Mouse (Mus musculus) stomach, embryonic 14.5 days (tissue): ENCODE data around the gene Tdp1. TPM values are rescaled to one million over a fixed set of nuclear protein-coding genes. Genes with fewer than 3 reads are reported as not detected.
"Not testable (repeated sequence)": the region's sequence is repeated elsewhere in the genome, so short reads cannot be mapped to it uniquely, and the experiment has no call there.

ENCODE experiments used
- ATAC-seq: fragments of 200-750 bp; cut with Nextera tagmentation; 2 replicates; pipeline ENCODE4 v1.8.0; 2017; ENCODE audit warnings: low read depth, moderate TSS enrichment; ENCODE audit not compliant: insufficient number of reproducible peaks, insufficient read depth, low FRiP score
- H3K27ac ChIP-seq: fragments of 300-500 bp; sonication (generic); 2 replicates; pipeline ENCODE4 v1.5.1; 2014; ENCODE audit warnings: mild to moderate bottlenecking, low read length, moderate library complexity, mixed read lengths
- H3K27me3 ChIP-seq: fragments of 300-500 bp; sonication (generic); 2 replicates; pipeline ENCODE4 v1.6.1; 2014; ENCODE audit warnings: low read length, control low read depth, mixed read lengths; ENCODE audit not compliant: control insufficient read depth, insufficient read depth
- H3K36me3 ChIP-seq: fragments of 300-500 bp; sonication (generic); 2 replicates; pipeline ENCODE4 v1.6.1; 2014; ENCODE audit warnings: mild to moderate bottlenecking, control low read depth, low read length, moderate library complexity, mixed read lengths; ENCODE audit not compliant: control insufficient read depth, insufficient read depth
- H3K4me1 ChIP-seq: fragments of 300-500 bp; sonication (generic); 2 replicates; pipeline ENCODE4 v1.6.1; 2014; ENCODE audit warnings: low read length, control low read depth, mixed read lengths; ENCODE audit not compliant: control insufficient read depth, insufficient read depth
- H3K4me2 ChIP-seq: fragments of 300-500 bp; sonication (generic); replicated peaks from 2 replicates; pipeline ENCODE4 v1.6.1; 2014; ENCODE audit warnings: low read depth, low read length, control low read depth
- H3K4me3 ChIP-seq: fragments of 300-500 bp; sonication (generic); 2 replicates; pipeline ENCODE4 v1.5.1; 2014; ENCODE audit warnings: low read depth, low read length, control low read depth
- H3K9ac ChIP-seq: fragments of 300-500 bp; sonication (generic); replicated peaks from 2 replicates; pipeline ENCODE4 v1.6.1; 2014; ENCODE audit warnings: low read depth, mild to moderate bottlenecking, control low read depth, low read length, moderate library complexity, mixed read lengths
- H3K9me3 ChIP-seq: fragments of 300-500 bp; sonication (generic); 2 replicates; pipeline ENCODE4 v1.6.1; 2016; ENCODE audit warnings: low read depth, low read length, control low read depth; ENCODE audit not compliant: control insufficient read depth
- WGBS: fragments of 180-500 bp; shearing (Covaris S2); extraction: QIAGEN DNeasy Blood & Tissue Kit; methylation state at CpG from one replicate; pipeline ENCODE4 v1.1.7; 2014; 5-methylcytosine and 5-hydroxymethylcytosine counted together
- polyA plus RNA-seq: library from polyadenylated mRNA; unstranded; fragments of >200 nt; fragmentation: Nextera tagmentation; extraction: Ambion mirVana; gene quantifications from 2 replicates; pipeline ENCODE4 v1.2.1, GENCODE M21; 2014

The Tdp1 gene
- polyA plus RNA-seq, 1 experiment from 2014 or later = 61.1 TPM

DNA sequence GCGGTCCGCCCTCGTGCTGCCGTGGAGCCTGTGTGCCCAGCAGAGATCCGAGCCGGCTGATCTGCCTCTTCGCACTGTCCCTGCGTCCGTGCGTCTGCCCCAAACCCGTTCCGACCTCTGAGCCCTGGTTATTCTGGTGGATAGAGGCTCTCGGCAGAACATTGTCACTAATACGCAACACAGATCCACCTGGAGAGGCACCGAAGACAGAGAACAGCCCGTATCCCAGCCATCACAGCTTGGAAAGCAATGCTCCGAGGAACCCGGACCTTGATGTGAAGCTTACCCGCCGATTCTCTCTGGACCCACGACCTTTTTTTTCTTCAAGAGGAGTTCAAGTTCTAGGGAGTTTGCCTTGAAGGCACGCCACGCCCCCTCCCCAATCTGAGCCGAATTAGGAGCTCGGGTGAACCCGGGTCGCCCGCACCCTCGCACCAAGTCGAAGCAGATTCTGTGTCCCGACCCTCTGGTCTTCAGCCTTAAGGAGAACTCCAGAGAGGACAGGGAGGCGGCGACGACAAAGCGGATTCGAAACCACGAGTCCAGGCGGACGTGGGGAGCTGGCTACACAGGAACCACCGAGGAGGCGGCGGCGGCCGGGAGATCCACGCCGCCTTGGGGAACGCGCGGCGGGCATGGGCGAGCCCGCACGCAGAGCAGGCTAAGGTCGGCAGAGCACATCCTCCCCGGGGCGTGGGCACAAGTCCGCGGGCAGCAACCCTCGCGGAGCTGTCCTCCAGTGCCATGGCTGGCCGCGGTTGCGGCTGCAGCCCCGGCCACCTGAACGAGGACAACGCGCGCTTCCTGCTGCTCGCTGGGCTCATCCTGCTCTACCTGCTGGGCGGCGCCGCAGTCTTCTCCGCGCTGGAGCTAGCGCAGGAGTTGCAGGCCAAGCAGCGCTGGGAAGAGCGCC lies 81.1 kb downstream of the Tdp1 start:
- Histone ChIP-seq H3K4me2 (peak overlapping the region; percentile 92), H3K9ac (peak overlapping the region; percentile 25; the same call in 1 of the 2 replicates), H3K4me3 (peak overlapping the region; percentile 44), H3K27me3 (peaks cover 36% of the 10 kb centered on the region), H3K36me3 (no peaks in the 10 kb centered on the region), H3K4me1 (peaks cover 17% of the 10 kb centered on the region), H3K9me3 (no peaks in the 10 kb centered on the region), H3K27ac (no peak overlapping the region)
- under 1% methylated on average over 77 of the region's 77 CpGs for WGBS
- no peak; the same call in 1 of the 2 replicates for ATAC-seq

GRCm38 (mm10) chr12:99966116-99966770 lies 81.9 kb downstream of the Tdp1 start:
- Histone ChIP-seq H3K27me3 (peaks cover 39% of the 10 kb centered on the region), H3K9ac (no peak overlapping the region), H3K27ac (no peak overlapping the region), H3K36me3 (no peaks in the 10 kb centered on the region), H3K9me3 (no peaks in the 10 kb centered on the region), H3K4me2 (peak overlapping the region; percentile 92), H3K4me3 (peak overlapping the region; percentile 44), H3K4me1 (peaks cover 17% of the 10 kb centered on the region)
- no peak for ATAC-seq
- 4% methylated on average over 25 of the region's 25 CpGs for WGBS

DNA sequence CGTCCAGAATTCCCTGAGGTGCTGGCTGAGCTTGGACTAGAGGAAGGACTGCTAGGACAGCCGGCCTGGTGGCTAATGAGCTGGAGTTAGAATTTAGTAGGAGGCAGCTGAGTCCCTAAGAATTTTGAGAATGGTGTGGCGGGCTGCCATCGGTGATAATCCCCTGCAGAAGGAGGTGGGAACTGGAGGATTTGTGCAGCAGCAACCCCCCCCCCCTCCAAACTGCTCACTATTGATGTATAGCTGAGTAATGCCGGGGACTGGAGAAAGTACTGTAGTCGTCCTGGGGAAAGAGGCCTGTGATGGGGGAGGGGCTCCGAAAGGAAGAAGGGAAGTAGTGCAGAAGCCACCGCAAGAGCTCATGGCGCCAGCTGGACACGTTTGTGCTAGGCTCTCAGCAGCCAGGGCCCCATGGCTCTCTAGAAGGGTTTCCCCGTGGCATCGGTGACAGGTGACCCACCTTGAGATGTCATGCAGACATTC lies 82.6 kb downstream of the Tdp1 start:
- no peak for ATAC-seq
- 14% methylated on average over 12 of the region's 12 CpGs for WGBS
- H3K27me3 ChIP-seq = peaks cover 39% of the 10 kb centered on the region

GRCm38 (mm10) chr12:99969906-99970305 lies 85.6 kb downstream of the Tdp1 start:
- H3K36me3 ChIP-seq = no peaks in the 10 kb centered on the region
- no peaks in the 10 kb centered on the region for H3K9me3 ChIP-seq
- 68% methylated on average over 4 of the region's 4 CpGs for WGBS
- H3K4me2 ChIP-seq = no peak overlapping the region
- H3K27ac ChIP-seq = no peak overlapping the region
- peaks cover 30% of the 10 kb centered on the region for H3K27me3 ChIP-seq
- H3K9ac ChIP-seq = no peak overlapping the region
- H3K4me3 ChIP-seq = no peak overlapping the region
- H3K4me1 ChIP-seq = peaks cover 12% of the 10 kb centered on the region
- no peak for ATAC-seq

More for the DNA sequence above, 82.6 kb downstream of the Tdp1 start:
- H3K4me1 ChIP-seq = peaks cover 17% of the 10 kb centered on the region
- no peak overlapping the region for H3K27ac ChIP-seq
- H3K4me3 ChIP-seq = no peak overlapping the region
- no peaks in the 10 kb centered on the region for H3K9me3 ChIP-seq
- H3K9ac ChIP-seq = no peak overlapping the region
- H3K4me2 ChIP-seq = no peak overlapping the region
- H3K36me3 ChIP-seq = no peaks in the 10 kb centered on the region

DNA sequence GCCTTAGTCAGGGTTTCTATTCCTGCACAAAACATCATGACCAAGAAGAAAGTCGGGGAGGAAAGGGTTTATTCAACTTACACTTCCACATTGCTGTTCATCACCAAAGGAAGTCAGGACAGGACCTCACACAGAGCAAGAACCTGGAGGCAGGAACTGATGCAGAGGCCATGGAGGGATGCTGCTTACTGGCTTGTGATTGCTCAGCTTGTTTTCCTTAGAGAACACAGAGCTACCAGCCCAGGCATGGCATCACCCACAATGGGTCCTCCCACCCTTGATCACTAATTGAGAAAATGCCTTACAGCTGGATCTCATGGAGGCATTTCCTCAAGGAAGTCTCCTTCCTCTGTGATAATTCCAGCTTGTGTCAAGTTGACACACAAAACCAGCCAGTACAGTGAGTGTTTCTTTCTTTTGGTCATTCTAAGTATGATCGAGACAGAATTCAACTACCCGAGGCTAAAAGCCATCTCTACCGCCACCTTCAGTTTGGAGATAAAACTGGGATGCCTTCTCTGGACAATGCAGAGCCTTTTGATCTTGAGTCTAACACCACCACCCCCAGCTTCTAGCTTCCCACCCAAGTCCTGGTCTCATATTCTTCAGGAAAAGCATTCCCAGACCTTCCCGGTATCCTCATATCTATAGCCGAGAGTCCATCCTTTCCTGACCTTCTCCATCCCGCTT lies 87.0 kb downstream of the Tdp1 start:
- H3K4me1 ChIP-seq, H3K4me3 ChIP-seq, H3K36me3 ChIP-seq, H3K4me2 ChIP-seq, H3K27ac ChIP-seq, ATAC-seq, H3K9me3 ChIP-seq, H3K9ac ChIP-seq: not testable (repeated sequence)
- WGBS = 72% methylated on average over 7 of the region's 7 CpGs
- H3K27me3 ChIP-seq = peaks cover 19% of the 10 kb centered on the region; the same call in 1 of the 2 replicates

DNA sequence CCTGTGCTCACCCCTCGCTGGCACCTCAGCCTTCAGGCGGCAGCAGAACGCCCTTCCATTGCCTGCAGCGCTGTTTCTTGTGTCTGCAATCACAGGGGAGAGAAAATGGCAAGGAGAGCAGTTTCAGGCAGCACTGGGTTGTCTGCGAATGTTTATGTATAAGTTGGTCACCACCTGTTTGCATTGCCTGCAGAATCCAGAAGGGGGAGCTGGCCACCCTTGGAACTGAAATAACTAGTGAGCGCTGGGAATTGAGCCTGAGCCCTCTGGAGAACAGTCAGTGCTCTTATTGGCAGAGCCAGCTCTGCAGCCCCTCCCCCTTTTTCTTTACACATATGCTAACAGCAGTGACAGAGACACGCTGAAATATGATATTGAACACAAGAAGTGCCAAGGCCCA lies 88.5 kb downstream of the Tdp1 start:
- H3K9ac ChIP-seq = no peak overlapping the region
- H3K4me3 ChIP-seq = no peak overlapping the region
- 61% methylated on average over 7 of the region's 7 CpGs for WGBS
- peaks cover 11% of the 10 kb centered on the region; the same call in 1 of the 2 replicates for H3K27me3 ChIP-seq
- H3K4me2 ChIP-seq = no peak overlapping the region
- H3K4me1 ChIP-seq = no peaks in the 10 kb centered on the region
- no peaks in the 10 kb centered on the region for H3K36me3 ChIP-seq
- H3K27ac ChIP-seq = no peak overlapping the region
- H3K9me3 ChIP-seq = no peaks in the 10 kb centered on the region
- no peak for ATAC-seq

DNA sequence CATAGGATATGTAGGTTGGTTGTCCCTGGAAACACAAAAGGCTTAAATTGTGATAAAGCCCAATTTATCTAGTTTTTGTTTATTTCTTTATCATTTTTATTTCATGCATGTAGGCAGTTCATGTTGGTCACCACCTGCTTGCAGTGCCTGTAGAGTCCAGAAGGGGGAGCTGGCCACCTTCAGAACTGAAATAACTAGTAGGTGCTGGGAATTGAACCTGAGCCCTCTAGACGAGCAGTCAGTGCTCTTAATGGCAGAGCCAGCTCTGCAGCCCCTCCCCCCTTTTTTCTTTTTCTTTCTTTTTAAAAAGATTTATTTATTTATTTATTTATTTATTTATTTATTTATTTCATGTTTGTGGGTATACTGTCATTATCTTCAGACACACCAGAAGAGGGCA lies 89.3 kb downstream of the Tdp1 start:
- no peaks in the 10 kb centered on the region for H3K36me3 ChIP-seq
- H3K27ac ChIP-seq = no peak overlapping the region
- ATAC-seq = no peak
- H3K9ac ChIP-seq = no peak overlapping the region
- H3K4me3 ChIP-seq = no peak overlapping the region
- no peaks in the 10 kb centered on the region for H3K4me1 ChIP-seq
- 80% methylated on average over 1 of the region's 1 CpGs for WGBS
- no peaks in the 10 kb centered on the region for H3K9me3 ChIP-seq
- no peak overlapping the region for H3K4me2 ChIP-seq
- H3K27me3 ChIP-seq = peaks cover 6% of the 10 kb centered on the region; the same call in 1 of the 2 replicates

DNA sequence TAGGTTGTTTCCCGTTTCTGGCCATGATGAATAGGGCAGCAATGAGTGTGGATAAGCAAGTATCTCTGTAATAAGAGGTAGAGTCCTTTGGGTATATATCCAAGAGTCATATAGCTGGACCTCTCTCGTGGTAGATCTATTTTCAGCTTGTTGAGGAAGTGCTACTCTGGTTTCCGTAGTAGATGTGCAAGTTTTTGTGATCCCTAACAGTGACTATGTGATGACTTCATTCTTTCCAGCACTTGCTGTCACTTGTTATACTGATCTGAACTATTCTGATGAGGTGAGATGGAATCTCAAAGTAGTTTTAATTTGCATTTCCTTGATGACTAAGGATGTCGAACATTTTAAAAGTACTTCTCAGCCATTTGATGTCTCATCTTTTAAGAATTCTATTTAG lies 95.2 kb downstream of the Tdp1 start:
- 81% methylated on average over 4 of the region's 4 CpGs for whole genome bisulfite sequencing
- H3K27ac ChIP-seq = no peak overlapping the region
- ATAC-seq = no peak

More for the DNA sequence above, 95.2 kb downstream of the Tdp1 start:
- Histone ChIP-seq H3K4me2 (no peak overlapping the region), H3K27me3 (no peaks in the 10 kb centered on the region), H3K9me3 (no peaks in the 10 kb centered on the region), H3K4me1 (no peaks in the 10 kb centered on the region), H3K36me3 (no peaks in the 10 kb centered on the region), H3K9ac (no peak overlapping the region), H3K4me3 (no peak overlapping the region)
